Comparison of ENCODE assay signal across 8 mouse cellular contexts in genomic region chr4:135066766-135067479, GRCm38 (mm10). TPM values are rescaled to one million over a fixed set of nuclear protein-coding genes. Genes with fewer than 3 reads are reported as not detected.
DNase-seq lines count a peak whose midpoint lies in the region; ATAC-seq and TF ChIP-seq lines count a peak whose summit lies in the region.

No protein-coding gene starts in this region.

- no peak overlapping the region for H3K4me2 ChIP-seq in midbrain, embryonic 11.5 days
- no peak overlapping the region for H3K4me2 ChIP-seq in midbrain, embryonic 15.5 days
- 0 out of 2 replicates have a peak overlapping the region, but pooled peaks have one; percentile 1 for H3K4me2 ChIP-seq in limb, embryonic 12.5 days

- TF ChIP-seq POLR2A in kidney, adult 2 months (IDR thresholded peaks at IDR 0.05; ENCODE audit: low read depth, low read length): no peak

- peak; percentile 99 for DNase-seq in midbrain, embryonic 11.5 days (ENCODE audit: low spot score, missing footprints)
- peak; percentile 92 for DNase-seq in embryo, embryonic 10 days (ENCODE audit: low spot score)
- DNase-seq in kidney, adult 2 months: peak; percentile 87
- peak; percentile 86 to 95 for DNase-seq in spleen, postnatal 4 days (ENCODE audit: low spot score in 2 of 2)

- no peaks in the 10 kb centered on the region for H3K9me3 ChIP-seq in midbrain, embryonic 11.5 days (ENCODE audit: control insufficient read depth, low read length)
- H3K9me3 ChIP-seq in midbrain, embryonic 15.5 days: no peaks in the 10 kb centered on the region
- no peaks in the 10 kb centered on the region for H3K9me3 ChIP-seq in limb, embryonic 12.5 days

- no peak overlapping the region for H3K4me3 ChIP-seq in midbrain, embryonic 11.5 days (ENCODE audit: low read depth, low read length)
- no peak overlapping the region for H3K4me3 ChIP-seq in midbrain, embryonic 15.5 days
- H3K4me3 ChIP-seq in kidney, adult 2 months (ENCODE audit: insufficient read depth, low read depth, low read length): no peak overlapping the region
- H3K4me3 ChIP-seq in limb, embryonic 12.5 days (replicated peaks): no peak overlapping the region

- no peaks in the 10 kb centered on the region for H3K36me3 ChIP-seq in midbrain, embryonic 11.5 days (ENCODE audit: control insufficient read depth, insufficient read depth, low read length)
- no peaks in the 10 kb centered on the region for H3K36me3 ChIP-seq in midbrain, embryonic 15.5 days (replicated peaks)
- H3K36me3 ChIP-seq in kidney, adult 2 months (ENCODE audit: control insufficient read depth, insufficient read depth, low read length): no peaks in the 10 kb centered on the region
- H3K36me3 ChIP-seq in limb, embryonic 12.5 days: no peaks in the 10 kb centered on the region

- H3K4me1 ChIP-seq in midbrain, embryonic 11.5 days (ENCODE audit: control insufficient read depth, insufficient read depth, low read length): no peaks in the 10 kb centered on the region
- H3K4me1 ChIP-seq in midbrain, embryonic 15.5 days: no peaks in the 10 kb centered on the region
- H3K4me1 ChIP-seq in kidney, adult 2 months (ENCODE audit: control insufficient read depth, insufficient read depth, low read length): no peaks in the 10 kb centered on the region
- 0 out of 2 replicates have a peak, but pooled peaks cover 4% of the 10 kb centered on the region for H3K4me1 ChIP-seq in limb, embryonic 12.5 days (replicated peaks)

- H3K27me3 ChIP-seq in midbrain, embryonic 11.5 days (ENCODE audit: control insufficient read depth, insufficient read depth, low read length): no peaks in the 10 kb centered on the region
- H3K27me3 ChIP-seq in midbrain, embryonic 15.5 days (replicated peaks): no peaks in the 10 kb centered on the region
- no peaks in the 10 kb centered on the region for H3K27me3 ChIP-seq in kidney, adult 2 months (replicated peaks; ENCODE audit: control insufficient read depth, insufficient read depth, low read length)
- H3K27me3 ChIP-seq in limb, embryonic 12.5 days: peaks cover 12% of the 10 kb centered on the region

- WGBS in midbrain, embryonic 11.5 days: 13% methylated on average over 19 of the region's 19 CpGs
- WGBS in midbrain, embryonic 15.5 days: 10% methylated on average over 19 of the region's 19 CpGs
- WGBS in kidney, adult 2 months: 7% methylated on average over 19 of the region's 19 CpGs
- 10% methylated on average over 19 of the region's 19 CpGs for WGBS in limb, embryonic 12.5 days

- H3K27ac ChIP-seq in midbrain, embryonic 11.5 days (ENCODE audit: low read depth, low read length): no peak overlapping the region
- no peak overlapping the region for H3K27ac ChIP-seq in midbrain, embryonic 15.5 days
- H3K27ac ChIP-seq in kidney, adult 2 months (ENCODE audit: insufficient read depth, low read depth, low read length): no peak overlapping the region
- no peak overlapping the region for H3K27ac ChIP-seq in limb, embryonic 12.5 days

- TF ChIP-seq CTCF in kidney, adult 2 months (conservative IDR thresholded peaks at IDR 0.05; ENCODE audit: insufficient read depth, insufficient read length, low read depth, low read length): peak; percentile 76

- peak; percentile 68 for ATAC-seq in midbrain, embryonic 11.5 days (ENCODE audit: low FRiP score)
- ATAC-seq in midbrain, embryonic 15.5 days (replicated peaks): no peak
- peak; percentile 40 for ATAC-seq in granulocyte monocyte progenitor cell, adult 5-6 weeks (replicated peaks; ENCODE audit: poor library complexity, severe bottlenecking)
- 0 out of 2 replicates have a peak, but pooled peaks have one; percentile 24 for ATAC-seq in limb, embryonic 12.5 days (ENCODE audit: insufficient number of reproducible peaks, insufficient read depth, low FRiP score, low TSS enrichment, low read depth)
- ATAC-seq in monocyte, adult 5-6 weeks (replicated peaks; ENCODE audit: insufficient number of reproducible peaks, low FRiP score, low TSS enrichment, poor library complexity, severe bottlenecking): peak; percentile 62

- no peak overlapping the region for H3K9ac ChIP-seq in midbrain, embryonic 11.5 days (ENCODE audit: low read length)
- H3K9ac ChIP-seq in midbrain, embryonic 15.5 days: no peak overlapping the region
- no peak overlapping the region for H3K9ac ChIP-seq in limb, embryonic 12.5 days (replicated peaks)

RNA-seq across cellular contexts. Expression of gene Runx3, which starts 53.5 kb away (rescaled TPM):
- polyA plus RNA-seq in midbrain, embryonic 11.5 days (2014; fragmentation: Nextera tagmentation; extraction: Ambion mirVana): 0.08 TPM in 1 of 2 replicates, not detected in the other
- not detected in 2 replicates for polyA plus RNA-seq in midbrain, embryonic 15.5 days (2015; fragmentation: Nextera tagmentation; extraction: Ambion mirVana)
- total RNA-seq in granulocyte monocyte progenitor cell, adult 5-6 weeks (2014; fragmentation: Nextera tagmentation): 45.8 and 50.6 TPM in 2 replicates
- 5.8 and 7.2 TPM in 2 replicates for total RNA-seq in granulocyte monocyte progenitor cell, adult 5-6 weeks (2017)
- 0.65 and 1.4 TPM in 2 replicates for polyA plus RNA-seq in kidney, adult 2 months (2012; rRNA removed)
- 1.5 and 2.0 TPM in 2 replicates for polyA plus RNA-seq in limb, embryonic 12.5 days (2016; fragmentation: Nextera tagmentation; extraction: Ambion mirVana)
- 9.8 to 41.3 TPM (median 12.1 TPM) in 3 replicates for total RNA-seq in monocyte, adult 5-6 weeks (2017)
